ENCODE assay signal across 20 mouse cellular contexts in the genomic region with DNA sequence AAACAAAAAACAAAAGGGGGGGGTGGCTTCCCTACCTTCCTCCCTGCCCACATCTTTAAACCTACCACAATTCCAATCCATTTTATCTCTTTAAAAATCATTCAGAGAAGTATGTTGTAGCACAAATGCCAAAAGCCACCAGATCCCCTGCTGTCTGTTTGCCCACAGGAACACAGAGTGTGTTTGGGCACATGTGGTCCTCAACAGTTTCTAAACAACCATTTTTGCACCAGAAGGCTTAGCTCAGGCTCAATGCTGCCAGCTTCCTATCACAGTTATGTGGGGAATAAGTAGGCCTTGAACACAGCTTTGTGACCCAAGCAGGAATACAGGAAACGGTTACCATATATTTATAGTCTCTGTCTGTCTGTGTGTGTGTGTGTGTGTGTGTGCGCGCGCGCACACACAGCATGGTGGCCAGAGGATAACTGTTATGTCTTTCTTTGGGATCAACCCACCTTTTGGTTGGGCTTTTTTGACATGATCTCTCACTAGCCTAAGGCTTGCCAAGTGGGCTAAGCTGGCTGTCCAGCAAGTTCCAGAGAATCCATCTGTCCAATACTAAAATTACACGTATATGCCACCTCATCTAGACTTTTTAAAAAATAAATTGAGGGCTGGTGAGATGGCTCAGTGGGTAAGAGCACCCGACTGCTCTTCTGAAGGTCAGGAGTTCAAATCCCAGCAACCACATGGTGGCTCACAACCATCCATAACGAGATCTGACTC. TPM values are rescaled to one million over a fixed set of nuclear protein-coding genes. Genes with fewer than 3 reads are reported as not detected.
DNase-seq lines count a peak whose midpoint lies in the region; ATAC-seq and TF ChIP-seq lines count a peak whose summit lies in the region.
"Had no signal": no experiment of that assay in that cellular context is flagged by ENCODE, and none has a peak within 500 bp of the region (broad histone marks: within the 10 kb centered on the region; RNA-seq: fewer than 3 reads in every experiment).

No protein-coding gene starts in this region.

- H3K4me3 ChIP-seq in layer of hippocampus, adult 2 months = no peak overlapping the region
- H3K4me3 ChIP-seq in midbrain, embryonic 14.5 days (replicated peaks; ENCODE audit: low read depth, low read length) = no peak overlapping the region
- no peak overlapping the region for H3K4me3 ChIP-seq in kidney, embryonic 16.5 days (ENCODE audit: low read length)
- H3K4me3 ChIP-seq: gastrocnemius, adult 2 months; heart, embryonic 10.5 days; hindbrain, embryonic 12.5 days; liver, embryonic 12.5 days; midbrain, embryonic 10.5 days; neural tube, embryonic 12.5 days had no signal

- peak overlapping the region; percentile 60; the same call in 1 of the 2 replicates for H3K27ac ChIP-seq in layer of hippocampus, adult 2 months
- H3K27ac ChIP-seq in midbrain, embryonic 14.5 days (replicated peaks; ENCODE audit: low read depth, low read length) = no peak overlapping the region
- no peak overlapping the region for H3K27ac ChIP-seq in kidney, embryonic 16.5 days (ENCODE audit: low read length)
- H3K27ac ChIP-seq: gastrocnemius, adult 2 months; heart, embryonic 10.5 days; hindbrain, embryonic 12.5 days; liver, embryonic 12.5 days; macrophage; midbrain, embryonic 10.5 days; neural tube, embryonic 12.5 days had no signal

- H3K27me3 ChIP-seq in midbrain, embryonic 14.5 days (ENCODE audit: control insufficient read depth, insufficient read depth, low read length) = no peaks in the 10 kb centered on the region
- no peaks in the 10 kb centered on the region for H3K27me3 ChIP-seq in kidney, embryonic 16.5 days (ENCODE audit: insufficient read depth, low read length)
- H3K27me3 ChIP-seq: hindbrain, embryonic 12.5 days; liver, embryonic 12.5 days; neural tube, embryonic 12.5 days had no signal

- H3K4me2 ChIP-seq in midbrain, embryonic 14.5 days (ENCODE audit: low read length) = no peak overlapping the region
- no peak overlapping the region for H3K4me2 ChIP-seq in kidney, embryonic 16.5 days (replicated peaks; ENCODE audit: low read depth, low read length)
- H3K4me2 ChIP-seq: hindbrain, embryonic 12.5 days; liver, embryonic 12.5 days; lung, embryonic 14.5 days; neural tube, embryonic 12.5 days had no signal

- H3K36me3 ChIP-seq in midbrain, embryonic 14.5 days (ENCODE audit: control insufficient read depth, insufficient read depth, low read length) = no peaks in the 10 kb centered on the region
- no peaks in the 10 kb centered on the region for H3K36me3 ChIP-seq in kidney, embryonic 16.5 days (ENCODE audit: insufficient read depth, low read length)
- H3K36me3 ChIP-seq: heart, embryonic 10.5 days; hindbrain, embryonic 12.5 days; neural tube, embryonic 12.5 days had no signal

- H3K4me1 ChIP-seq in midbrain, embryonic 14.5 days (ENCODE audit: control insufficient read depth, insufficient read depth, low read length) = no peaks in the 10 kb centered on the region; the same call in 1 of the 2 replicates
- H3K4me1 ChIP-seq in kidney, embryonic 16.5 days (ENCODE audit: insufficient read depth, low read length) = 0 out of 2 replicates have a peak, but pooled peaks cover 5% of the 10 kb centered on the region

- WGBS in midbrain, embryonic 14.5 days = 95% methylated on average over 8 of the region's 8 CpGs
- WGBS in kidney, embryonic 16.5 days = 89% methylated on average over 8 of the region's 8 CpGs

- ATAC-seq in frontal cortex, adult (ENCODE audit: low TSS enrichment) = peak; percentile 16; the same call in 1 of the 2 replicates
- no peak for ATAC-seq in midbrain, embryonic 14.5 days (ENCODE audit: low FRiP score, low TSS enrichment)
- ATAC-seq in kidney, embryonic 16.5 days (ENCODE audit: low FRiP score, low TSS enrichment) = no peak
- ATAC-seq: liver, embryonic 12.5 days had no signal

- H3K9ac ChIP-seq in midbrain, embryonic 14.5 days (replicated peaks; ENCODE audit: low read length) = no peak overlapping the region
- no peak overlapping the region for H3K9ac ChIP-seq in kidney, embryonic 16.5 days (replicated peaks; ENCODE audit: low read length)
- H3K9ac ChIP-seq: hindbrain, embryonic 12.5 days; liver, embryonic 12.5 days; lung, embryonic 14.5 days; neural tube, embryonic 12.5 days had no signal

- DNase-seq in frontal cortex, postnatal 10 days (ENCODE audit: low spot score in 2 of 2) = no peak
- peak; percentile 43 for DNase-seq in cerebellum, postnatal 10 days
- peak; percentile 69 to 77 for DNase-seq in layer of hippocampus, adult 2 months (ENCODE audit: low spot score in 2 of 2)
- no peak for DNase-seq in midbrain, embryonic 14.5 days
- DNase-seq in lung, postnatal 36 days = no peak
- DNase-seq: embryo, embryonic 11 days; gastrocnemius, adult 2 months; heart, postnatal 10 days; kidney, postnatal 4 days; lung, embryonic 14.5 days; right cerebral cortex, adult 18-20 months; thymus, postnatal 14 days had no signal

- no peaks in the 10 kb centered on the region for H3K9me3 ChIP-seq in midbrain, embryonic 14.5 days (ENCODE audit: control insufficient read depth, low read length)
- H3K9me3 ChIP-seq in kidney, embryonic 16.5 days (ENCODE audit: low read length) = no peaks in the 10 kb centered on the region
- H3K9me3 ChIP-seq: heart, embryonic 10.5 days; hindbrain, embryonic 12.5 days; liver, embryonic 12.5 days; midbrain, embryonic 10.5 days; neural tube, embryonic 12.5 days had no signal

- TF ChIP-seq CTCF in layer of hippocampus, adult 2 months (conservative IDR thresholded peaks at IDR 0.05) = no peak

RNA-seq across cellular contexts. Expression of gene Brd4, which starts 21.5 kb away (rescaled TPM):
- 100 to 1,000 TPM; 103 to 121 TPM for total RNA-seq in layer of hippocampus, adult 2 months (2021)
- 72.5 and 101 TPM in 2 replicates for polyA plus RNA-seq in midbrain, embryonic 14.5 days (2014; fragmentation: Nextera tagmentation; extraction: Ambion mirVana)
- polyA plus RNA-seq in kidney, embryonic 16.5 days (2015; fragmentation: Nextera tagmentation; extraction: Ambion mirVana) = 84.5 and 99.3 TPM in 2 replicates

RNA-seq across cellular contexts. Expression of gene Akap8, which starts 58.0 kb away (rescaled TPM):
- total RNA-seq in layer of hippocampus, adult 2 months (2021) = 100 to 1,000 TPM in 1 of 2 experiments, 10 to 100 TPM in 1; 99.2 to 112 TPM
- 51.6 and 56.0 TPM in 2 replicates for polyA plus RNA-seq in midbrain, embryonic 14.5 days (2014; fragmentation: Nextera tagmentation; extraction: Ambion mirVana)
- polyA plus RNA-seq in kidney, embryonic 16.5 days (2015; fragmentation: Nextera tagmentation; extraction: Ambion mirVana) = 112 and 126 TPM in 2 replicates

Comparison
In these comparisons a context has a peak if more than half of its experiments do, and no peak if none do; other contexts are left out.
1. DNase-seq: peak in cerebellum, postnatal 10 days (2 of 2) and layer of hippocampus, adult 2 months (2 of 2); none in frontal cortex, postnatal 10 days (0 of 2), midbrain, embryonic 14.5 days (single experiment) and lung, postnatal 36 days (single experiment).